Mouse (Mus musculus): ENCODE data around the gene 4921536K21Rik. TPM values are rescaled to one million over a fixed set of nuclear protein-coding genes. Genes with fewer than 3 reads are reported as not detected.

4921536K21Rik gene
- polyA plus RNA-seq, 1 experiment: 0.21 TPM

- TF ChIP-seq CTCF (IDR thresholded peaks at IDR 0.05; ENCODE audit: low read depth, low read length) (no peak), POLR2A (IDR thresholded peaks at IDR 0.05; ENCODE audit: borderline replicate concordance, low read depth, low read length) (no peak)
- H3K4me3 ChIP-seq (ENCODE audit: insufficient read depth, low read length): no peak overlapping the region
- no peak overlapping the region for H3K27ac ChIP-seq (ENCODE audit: insufficient read depth, low read depth, low read length)
- 0 out of 2 replicates have a peak, but pooled peaks cover 2% of the 10 kb centered on the region for H3K4me1 ChIP-seq (ENCODE audit: control insufficient read depth, insufficient read depth, low read length)
Observed at GRCm38 (mm10) chr11:3849469-3850314, 45.2 kb downstream of the 4921536K21Rik start.

DNA sequence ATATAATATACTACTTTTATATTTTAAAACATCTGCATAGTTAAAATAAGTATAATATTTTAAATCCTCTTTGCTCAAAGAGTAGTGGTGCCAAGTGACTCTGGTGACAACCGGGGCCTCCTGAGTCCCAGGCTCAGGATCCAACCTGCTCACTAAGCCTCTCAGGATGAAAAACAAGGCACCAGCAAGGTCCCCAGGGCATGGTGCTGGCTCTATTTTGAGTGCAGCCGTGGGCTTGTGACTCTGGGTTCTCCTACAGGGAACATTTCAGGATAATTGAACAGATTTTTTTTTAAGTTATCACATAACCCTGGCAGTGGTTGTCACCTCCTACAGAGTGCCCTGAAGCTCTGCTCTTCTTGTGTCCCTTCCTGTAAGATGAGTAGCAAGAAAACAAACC, 48.5 kb downstream of the 4921536K21Rik start:
- Histone ChIP-seq H3K27ac (ENCODE audit: insufficient read depth, low read depth, low read length) (no peak overlapping the region), H3K4me3 (ENCODE audit: insufficient read depth, low read length) (no peak overlapping the region), H3K4me1 (ENCODE audit: control insufficient read depth, insufficient read depth, low read length) (0 out of 2 replicates have a peak, but pooled peaks cover 2% of the 10 kb centered on the region)
- no peak for TF ChIP-seq POLR2A (IDR thresholded peaks at IDR 0.05; ENCODE audit: borderline replicate concordance, low read depth, low read length)
- no peak for TF ChIP-seq CTCF (IDR thresholded peaks at IDR 0.05; ENCODE audit: low read depth, low read length)

GRCm38 (mm10) chr11:3843943-3844734, 50.8 kb downstream of the 4921536K21Rik start:
- TF ChIP-seq CTCF (IDR thresholded peaks at IDR 0.05; ENCODE audit: low read depth, low read length): no peak
- no peak for TF ChIP-seq POLR2A (IDR thresholded peaks at IDR 0.05; ENCODE audit: borderline replicate concordance, low read depth, low read length)
- Histone ChIP-seq H3K4me3 (ENCODE audit: insufficient read depth, low read length) (no peak overlapping the region), H3K4me1 (ENCODE audit: control insufficient read depth, insufficient read depth, low read length) (no peaks in the 10 kb centered on the region), H3K27ac (ENCODE audit: insufficient read depth, low read depth, low read length) (no peak overlapping the region)

Other genes with a start within 250 kb of the 4921536K21Rik start
- 17.5 and 18.1 TPM in 2 replicates for gene Morc2a, start 245.9 kb downstream of the 4921536K21Rik start, polyA plus RNA-seq (2012; ENCODE audit: insufficient read depth, insufficient read length, missing spikeins)
- gene Osbp2, start 31.2 kb downstream of the 4921536K21Rik start, polyA plus RNA-seq (2012; ENCODE audit: insufficient read depth, insufficient read length, missing spikeins): 0.59 and 0.87 TPM in 2 replicates
- 1.9 and 2.2 TPM in 2 replicates for gene Dusp18, start 142 bp upstream of the 4921536K21Rik start, polyA plus RNA-seq (2012; ENCODE audit: insufficient read depth, insufficient read length, missing spikeins)
- 9.6 and 9.7 TPM in 2 replicates for gene Slc35e4, start 19.6 kb upstream of the 4921536K21Rik start, polyA plus RNA-seq (2012; ENCODE audit: insufficient read depth, insufficient read length, missing spikeins)
- 107 and 117 TPM in 2 replicates for gene Tcn2, start 37.1 kb upstream of the 4921536K21Rik start, polyA plus RNA-seq (2012; ENCODE audit: insufficient read depth, insufficient read length, missing spikeins)
- gene Pes1, start 68.9 kb upstream of the 4921536K21Rik start, polyA plus RNA-seq (2012; ENCODE audit: insufficient read depth, insufficient read length, missing spikeins): 58.8 and 73.7 TPM in 2 replicates
- gene 4930556J24Rik, start 81.7 kb upstream of the 4921536K21Rik start, polyA plus RNA-seq (2012; ENCODE audit: insufficient read depth, insufficient read length, missing spikeins): not detected in 2 replicates
- gene Gal3st1, start 88.5 kb upstream of the 4921536K21Rik start, polyA plus RNA-seq (2012; ENCODE audit: insufficient read depth, insufficient read length, missing spikeins): not detected in 2 replicates
- not detected in 2 replicates for gene Sec14l4, start 136.4 kb upstream of the 4921536K21Rik start, polyA plus RNA-seq (2012; ENCODE audit: insufficient read depth, insufficient read length, missing spikeins)
- gene Sec14l3, start 169.7 kb upstream of the 4921536K21Rik start, polyA plus RNA-seq (2012; ENCODE audit: insufficient read depth, insufficient read length, missing spikeins): not detected in 2 replicates
- 0.76 and 0.78 TPM in 2 replicates for gene Mtfp1, start 200.3 kb upstream of the 4921536K21Rik start, polyA plus RNA-seq (2012; ENCODE audit: insufficient read depth, insufficient read length, missing spikeins)
- gene Sec14l2, start 228.3 kb upstream of the 4921536K21Rik start, polyA plus RNA-seq (2012; ENCODE audit: insufficient read depth, insufficient read length, missing spikeins): not detected in 2 replicates
- 15.4 and 21.2 TPM in 2 replicates for gene Rnf215, start 240.1 kb upstream of the 4921536K21Rik start, polyA plus RNA-seq (2012; ENCODE audit: insufficient read depth, insufficient read length, missing spikeins)